9 mouse cellular contexts compared by ENCODE assay signal in the genomic region with DNA sequence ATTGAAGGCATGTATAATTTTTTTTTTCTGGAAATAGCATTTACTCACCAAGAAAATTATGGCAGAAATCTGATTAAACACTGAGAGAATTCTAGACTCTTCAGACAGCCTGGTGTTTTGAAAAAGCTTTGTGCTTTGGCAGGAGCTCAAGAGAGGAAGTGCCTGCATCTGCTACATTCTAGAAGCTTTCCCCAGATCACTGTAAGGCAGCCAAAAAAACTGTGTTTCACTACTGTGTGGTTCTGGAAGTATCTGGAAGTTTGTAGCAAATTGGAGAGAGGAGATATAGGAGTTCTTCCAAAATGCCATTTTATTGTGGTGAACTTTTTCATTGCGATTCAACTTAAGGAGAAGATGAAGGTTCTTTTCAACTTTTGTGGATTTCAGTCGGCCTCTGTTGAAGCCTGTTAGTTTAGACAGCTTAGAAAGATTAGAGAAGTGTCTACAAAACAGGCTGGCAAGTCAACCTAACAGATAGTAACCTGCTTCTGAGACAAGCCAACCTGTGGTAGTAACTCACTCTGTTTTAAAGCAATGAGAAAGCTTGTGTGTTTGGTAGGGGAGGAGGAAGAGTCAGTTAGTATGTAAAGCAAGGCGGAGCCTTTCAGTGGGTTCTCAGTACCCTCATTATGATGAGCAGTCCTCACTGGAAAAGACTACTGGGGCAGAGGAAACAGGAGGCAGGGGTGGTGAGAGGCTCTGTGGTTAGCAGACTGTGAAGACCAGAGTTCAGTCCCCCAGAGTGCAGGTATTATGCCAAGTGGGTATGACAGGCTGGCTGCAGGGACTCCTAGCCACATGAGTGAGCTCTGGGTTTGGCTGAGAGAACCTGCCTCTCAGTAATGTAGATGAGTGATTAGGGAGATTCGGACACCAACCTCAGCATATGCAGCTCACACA. TPM values are rescaled to one million over a fixed set of nuclear protein-coding genes. Genes with fewer than 3 reads are reported as not detected.
DNase-seq lines count a peak whose midpoint lies in the region; ATAC-seq and TF ChIP-seq lines count a peak whose summit lies in the region.
"Had no signal": no experiment of that assay in that cellular context is flagged by ENCODE, and none has a peak within 500 bp of the region (broad histone marks: within the 10 kb centered on the region; RNA-seq: fewer than 3 reads in every experiment).

No protein-coding gene starts in this region.

- H3K27me3 ChIP-seq in embryonic facial prominence, embryonic 13.5 days: no peaks in the 10 kb centered on the region
- H3K27me3 ChIP-seq in embryonic facial prominence, embryonic 10.5 days (replicated peaks; ENCODE audit: low read depth, poor library complexity, severe bottlenecking): no peaks in the 10 kb centered on the region
- H3K27me3 ChIP-seq in Patski: no peaks in the 10 kb centered on the region
- H3K27me3 ChIP-seq: hindbrain, embryonic 15.5 days had no signal

- CTCF ChIA-PET in Patski (lab: Charles Lee): interaction anchor here (0.7 to 5.4 kb wide), 5 partner anchors 10 to 530 kb away, joined by 3 to 44 read pairs (median 3); partner anchors contain the start of gene P4ha1

- H3K4me1 ChIP-seq in embryonic facial prominence, embryonic 13.5 days: peaks cover 14% of the 10 kb centered on the region
- H3K4me1 ChIP-seq in embryonic facial prominence, embryonic 10.5 days: peaks cover 9% of the 10 kb centered on the region

- in situ Hi-C loops in Patski (cut with MboI; ENCODE audit: low pct_unique_long_range_greater_than_20kb): no loop called here

- 72% methylated on average over 4 of the region's 4 CpGs for WGBS in embryonic facial prominence, embryonic 13.5 days
- WGBS in embryonic facial prominence, embryonic 10.5 days: 78% methylated on average over 4 of the region's 4 CpGs

- TF ChIP-seq CTCF in Patski (IDR thresholded peaks at IDR 0.05): no peak

- no peak for ATAC-seq in embryonic facial prominence, embryonic 13.5 days (ENCODE audit: insufficient number of reproducible peaks, insufficient read depth, low FRiP score, low TSS enrichment, low read depth)
- peak; percentile 73 for ATAC-seq in Patski
- peak; percentile 58; the same call in 1 of the 2 replicates for ATAC-seq in erythroblast, adult 5-6 weeks (replicated peaks; ENCODE audit: low FRiP score, poor library complexity, severe bottlenecking)

- H3K27ac ChIP-seq in embryonic facial prominence, embryonic 13.5 days: peak overlapping the region; percentile 55
- no peak overlapping the region for H3K27ac ChIP-seq in embryonic facial prominence, embryonic 10.5 days (replicated peaks)
- H3K27ac ChIP-seq: hindbrain, embryonic 15.5 days had no signal

- H3K36me3 ChIP-seq in embryonic facial prominence, embryonic 13.5 days: peaks cover 21% of the 10 kb centered on the region
- H3K36me3 ChIP-seq in embryonic facial prominence, embryonic 10.5 days (replicated peaks): peaks cover 36% of the 10 kb centered on the region

- DNase-seq in embryonic facial prominence, embryonic 10.5 days (ENCODE audit: low spot score): no peak
- no peak for DNase-seq in Patski (ENCODE audit: low read depth, low spot score)
- peak; percentile 37 to 63 for DNase-seq in heart, postnatal 14 days
- DNase-seq in layer of hippocampus, adult 9-11 months: peak; percentile 83
- peak; percentile 43 for DNase-seq in lung, postnatal 14 days
- peak; percentile 5 to 9 for DNase-seq in thymus, postnatal 36 days

- H3K4me2 ChIP-seq in embryonic facial prominence, embryonic 13.5 days: no peak overlapping the region
- H3K4me2 ChIP-seq: hindbrain, embryonic 15.5 days had no signal

- POLR2A ChIA-PET in Patski (lab: Charles Lee): interaction anchor here (0.9 to 1.6 kb wide), 3 partner anchors 12 to 25 kb away, joined by 3 to 5 read pairs (median 3); partner anchors contain the start of gene P4ha1

- no peaks in the 10 kb centered on the region for H3K9me3 ChIP-seq in embryonic facial prominence, embryonic 13.5 days
- no peaks in the 10 kb centered on the region for H3K9me3 ChIP-seq in embryonic facial prominence, embryonic 10.5 days
- H3K9me3 ChIP-seq: hindbrain, embryonic 15.5 days had no signal

- intact Hi-C loops in heart, postnatal 14 days (cut with DNase I): no loop called here

- no peak overlapping the region for H3K9ac ChIP-seq in embryonic facial prominence, embryonic 13.5 days
- H3K9ac ChIP-seq: hindbrain, embryonic 15.5 days had no signal

- H3K4me3 ChIP-seq in embryonic facial prominence, embryonic 13.5 days: no peak overlapping the region
- no peak overlapping the region for H3K4me3 ChIP-seq in embryonic facial prominence, embryonic 10.5 days
- H3K4me3 ChIP-seq: hindbrain, embryonic 15.5 days had no signal

RNA-seq across cellular contexts. Expression of gene P4ha1, which starts 12.1 kb away (rescaled TPM):
- polyA plus RNA-seq in embryonic facial prominence, embryonic 13.5 days (2015; fragmentation: Nextera tagmentation; extraction: Ambion mirVana): 76.2 and 91.3 TPM in 2 replicates
- 49.3 and 55.7 TPM in 2 replicates for polyA plus RNA-seq in embryonic facial prominence, embryonic 10.5 days (2016; fragmentation: Nextera tagmentation; extraction: Ambion mirVana)
- polyA plus RNA-seq in Patski (2021): 174 TPM
- total RNA-seq in erythroblast, adult 5-6 weeks (2015; ENCODE audit: low replicate concordance): 3.5 and 6.9 TPM in 2 replicates
- total RNA-seq in erythroblast, adult 5-6 weeks (2017; ENCODE audit: low replicate concordance): 7.7 and 12.3 TPM in 2 replicates
- total RNA-seq in heart, postnatal 14 days (2021): 10 to 100 TPM; 24.5 to 34.7 TPM

Comparison
In these comparisons a context has a peak if more than half of its experiments do, and no peak if none do; other contexts are left out.
1. DNase-seq: peak in heart, postnatal 14 days (2 of 2), layer of hippocampus, adult 9-11 months (single experiment), lung, postnatal 14 days (single experiment) and thymus, postnatal 36 days (2 of 2); none in embryonic facial prominence, embryonic 10.5 days (single experiment) and Patski (single experiment).